Mouse (Mus musculus) splenic B cell, adult 2 months (primary cell): ENCODE data around the gene AW551984.

Source experiments
- DNase-seq: peaks from one replicate; pipeline ENCODE4 v3.0.0-alpha.2; 2011; ENCODE audit warnings: low read depth, low spot score
- H3K27me3 ChIP-seq: 2 replicates; pipeline ENCODE4 v1.6.1; 2012; ENCODE audit warnings: mild to moderate bottlenecking, low read length, moderate library complexity, mixed read lengths; ENCODE audit not compliant: control insufficient read depth, poor library complexity, insufficient read depth, severe bottlenecking
- H3K36me3 ChIP-seq: 2 replicates; pipeline ENCODE4 v1.6.1; 2012; ENCODE audit warnings: mild to moderate bottlenecking, low read length, moderate library complexity, mixed read lengths; ENCODE audit not compliant: control insufficient read depth, poor library complexity, insufficient read depth, severe bottlenecking

Gene AW551984

GRCm38 (mm10) chr9:39558349-39558647 lies 45.9 kb downstream of the AW551984 start:
- H3K36me3 ChIP-seq = no peaks in the 10 kb centered on the region
- no peak for DNase-seq
- no peaks in the 10 kb centered on the region for H3K27me3 ChIP-seq

- H3K36me3 ChIP-seq = no peaks in the 10 kb centered on the region
- DNase-seq = no peak
- no peaks in the 10 kb centered on the region for H3K27me3 ChIP-seq
Measured at GRCm38 (mm10) chr9:39557529-39558348, 46.5 kb downstream of the AW551984 start.

DNA sequence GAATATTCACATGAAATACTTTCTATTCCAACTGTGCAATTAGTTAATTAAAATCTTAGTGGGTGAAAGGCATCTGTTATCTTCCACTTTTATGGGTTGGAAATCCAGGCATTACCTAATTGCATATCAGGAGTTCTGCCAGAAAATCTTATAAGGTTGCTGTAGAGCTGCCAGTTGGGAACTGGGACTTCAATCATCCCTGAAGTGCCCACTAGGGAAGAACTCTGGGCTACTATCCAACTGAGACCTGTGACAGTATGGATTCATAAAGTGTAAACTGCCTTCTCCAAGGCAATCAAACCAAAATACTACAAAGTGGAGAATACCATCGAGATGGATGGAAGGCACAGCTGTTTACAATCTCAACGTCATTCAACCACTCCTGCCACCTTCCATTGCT lies 50.3 kb downstream of the AW551984 start, which contains the start of gene Olfr958:
Gene Olfr958 (minus strand): TSS at position 109 of the 400 bp plus-strand sequence.
- Histone ChIP-seq H3K27me3 (no peaks in the 10 kb centered on the region), H3K36me3 (no peaks in the 10 kb centered on the region)
- DNase-seq = no peak

GRCm38 (mm10) chr9:39550806-39551205 lies 53.4 kb downstream of the AW551984 start:
- no peak for DNase-seq
- H3K27me3 ChIP-seq = no peaks in the 10 kb centered on the region
- H3K36me3 ChIP-seq = no peaks in the 10 kb centered on the region
